In the genomic region with DNA sequence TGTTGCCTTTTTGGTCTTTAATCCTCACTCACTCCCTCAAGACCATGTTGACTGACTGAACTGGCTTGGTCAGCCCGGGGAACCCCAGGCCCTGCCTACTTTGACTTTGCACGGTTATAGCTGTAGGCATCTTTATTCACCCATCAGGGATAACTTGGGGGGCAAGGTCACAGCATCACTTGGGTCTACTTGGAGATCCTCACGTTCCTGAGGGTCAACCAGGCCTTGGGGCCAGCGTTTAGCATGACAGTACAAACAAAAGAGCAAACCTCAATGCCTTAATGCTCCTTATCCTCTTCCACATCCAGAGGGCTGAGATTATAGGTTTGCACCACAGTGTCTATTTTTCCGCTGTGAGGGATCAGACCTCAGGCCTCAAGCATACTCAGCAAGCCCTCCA, we compare ENCODE assay signal across 13 mouse cellular contexts. TPM values are rescaled to one million over a fixed set of nuclear protein-coding genes. Genes with fewer than 3 reads are reported as not detected.
A peak's percentile ranks its signal among the peaks of the same experiment; 100 is the strongest.
DNase-seq lines count a peak whose midpoint lies in the region; ATAC-seq and TF ChIP-seq lines count a peak whose summit lies in the region.
"Had no signal": no experiment of that assay in that cellular context is flagged by ENCODE, and none has a peak within 500 bp of the region (broad histone marks: within the 10 kb centered on the region; RNA-seq: fewer than 3 reads in every experiment).

No protein-coding gene starts in this region.

- H3K27me3 ChIP-seq in kidney, embryonic 16.5 days (ENCODE audit: insufficient read depth, low read length): no peaks in the 10 kb centered on the region
- no peaks in the 10 kb centered on the region for H3K27me3 ChIP-seq in kidney, embryonic 14.5 days (ENCODE audit: control insufficient read depth, insufficient read depth, low read length)
- H3K27me3 ChIP-seq in embryonic facial prominence, embryonic 13.5 days: no peaks in the 10 kb centered on the region
- no peaks in the 10 kb centered on the region for H3K27me3 ChIP-seq in neural tube, embryonic 14.5 days (ENCODE audit: control insufficient read depth, insufficient read depth, low read length)

- no peak for DNase-seq in gastrocnemius, adult 2 months
- DNase-seq in gastrocnemius, postnatal 14 days: no peak
- DNase-seq in cerebellum, adult 9-10 months: no peak
- DNase-seq: left cerebral cortex, postnatal 4 days; retina, postnatal 1 day; thymus, postnatal 4 days had no signal

- no peak for TF ChIP-seq CTCF in gastrocnemius, adult 2 months (IDR thresholded peaks at IDR 0.05)

- H3K4me2 ChIP-seq in kidney, embryonic 16.5 days (replicated peaks; ENCODE audit: low read depth, low read length): no peak overlapping the region
- H3K4me2 ChIP-seq in kidney, embryonic 14.5 days (replicated peaks; ENCODE audit: low read depth, low read length): no peak overlapping the region
- no peak overlapping the region for H3K4me2 ChIP-seq in embryonic facial prominence, embryonic 13.5 days
- H3K4me2 ChIP-seq in neural tube, embryonic 14.5 days (ENCODE audit: low read depth, low read length): no peak overlapping the region

- H3K27ac ChIP-seq in gastrocnemius, adult 2 months: peak overlapping the region; percentile 84
- peak overlapping the region; percentile 75 for H3K27ac ChIP-seq in kidney, embryonic 16.5 days (ENCODE audit: low read length)
- H3K27ac ChIP-seq in kidney, embryonic 14.5 days (ENCODE audit: low read depth, low read length): no peak overlapping the region
- H3K27ac ChIP-seq in embryonic facial prominence, embryonic 13.5 days: peak overlapping the region; percentile 91
- H3K27ac ChIP-seq in neural tube, embryonic 14.5 days (ENCODE audit: low read depth, low read length): 0 out of 2 replicates have a peak overlapping the region, but pooled peaks have one; percentile 4

- no peak for ATAC-seq in kidney, embryonic 16.5 days (ENCODE audit: low FRiP score, low TSS enrichment)
- ATAC-seq in kidney, embryonic 14.5 days (ENCODE audit: low FRiP score, low TSS enrichment): no peak
- no peak for ATAC-seq in embryonic facial prominence, embryonic 13.5 days (ENCODE audit: insufficient number of reproducible peaks, insufficient read depth, low FRiP score, low TSS enrichment, low read depth)
- ATAC-seq in neural tube, embryonic 14.5 days (ENCODE audit: low read depth): no peak
- ATAC-seq in monocyte, adult 5-6 weeks (replicated peaks; ENCODE audit: insufficient number of reproducible peaks, low FRiP score, low TSS enrichment, poor library complexity, severe bottlenecking): no peak
- ATAC-seq: activated CD4-positive, CD25-positive, alpha-beta regulatory T cell, adult 4 months had no signal

- no peak overlapping the region for H3K4me3 ChIP-seq in gastrocnemius, adult 2 months
- no peak overlapping the region for H3K4me3 ChIP-seq in kidney, embryonic 16.5 days (ENCODE audit: low read length)
- H3K4me3 ChIP-seq in kidney, embryonic 14.5 days (ENCODE audit: low read length): no peak overlapping the region
- no peak overlapping the region for H3K4me3 ChIP-seq in embryonic facial prominence, embryonic 13.5 days
- no peak overlapping the region for H3K4me3 ChIP-seq in neural tube, embryonic 14.5 days (ENCODE audit: low read depth, low read length)

- intact Hi-C loops in gastrocnemius, adult 2 months (cut with DNase I): loop anchor here (5.0 kb wide), 1 partner anchor 35 kb away; no protein-coding TSS in a partner anchor
- intact Hi-C loops in gastrocnemius, postnatal 14 days (cut with DNase I; ENCODE audit: low total_unique reads): no loop called here

- H3K4me1 ChIP-seq in kidney, embryonic 16.5 days (ENCODE audit: insufficient read depth, low read length): peaks cover 26% of the 10 kb centered on the region
- peaks cover 13% of the 10 kb centered on the region for H3K4me1 ChIP-seq in kidney, embryonic 14.5 days (ENCODE audit: control insufficient read depth, insufficient read depth, low read length)
- peaks cover 50% of the 10 kb centered on the region for H3K4me1 ChIP-seq in embryonic facial prominence, embryonic 13.5 days
- H3K4me1 ChIP-seq in neural tube, embryonic 14.5 days (ENCODE audit: control insufficient read depth, insufficient read depth, low read length): no peaks in the 10 kb centered on the region

- 78% methylated on average over 5 of the region's 5 CpGs for WGBS in kidney, embryonic 16.5 days
- WGBS in kidney, embryonic 14.5 days: 82% methylated on average over 5 of the region's 5 CpGs
- WGBS in embryonic facial prominence, embryonic 13.5 days: 65% methylated on average over 5 of the region's 5 CpGs
- WGBS in neural tube, embryonic 14.5 days: 87% methylated on average over 5 of the region's 5 CpGs

- no peak overlapping the region for H3K9ac ChIP-seq in kidney, embryonic 16.5 days (replicated peaks; ENCODE audit: low read length)
- H3K9ac ChIP-seq in kidney, embryonic 14.5 days (ENCODE audit: low read depth, low read length): no peak overlapping the region
- peak overlapping the region; percentile 27; the same call in 1 of the 2 replicates for H3K9ac ChIP-seq in embryonic facial prominence, embryonic 13.5 days
- H3K9ac ChIP-seq in neural tube, embryonic 14.5 days (replicated peaks; ENCODE audit: low read depth, low read length): no peak overlapping the region

- H3K36me3 ChIP-seq in kidney, embryonic 16.5 days (ENCODE audit: insufficient read depth, low read length): no peaks in the 10 kb centered on the region
- H3K36me3 ChIP-seq in kidney, embryonic 14.5 days (ENCODE audit: control insufficient read depth, insufficient read depth, low read length): no peaks in the 10 kb centered on the region
- no peaks in the 10 kb centered on the region for H3K36me3 ChIP-seq in embryonic facial prominence, embryonic 13.5 days
- H3K36me3 ChIP-seq in neural tube, embryonic 14.5 days (ENCODE audit: control insufficient read depth, insufficient read depth, low read length): no peaks in the 10 kb centered on the region
- H3K36me3 ChIP-seq: G1E had no signal

- no peaks in the 10 kb centered on the region for H3K9me3 ChIP-seq in kidney, embryonic 16.5 days (ENCODE audit: low read length)
- no peaks in the 10 kb centered on the region for H3K9me3 ChIP-seq in kidney, embryonic 14.5 days (ENCODE audit: control insufficient read depth, low read length)
- no peaks in the 10 kb centered on the region for H3K9me3 ChIP-seq in embryonic facial prominence, embryonic 13.5 days
- H3K9me3 ChIP-seq in neural tube, embryonic 14.5 days (ENCODE audit: control insufficient read depth, low read length): no peaks in the 10 kb centered on the region
- H3K9me3 ChIP-seq: G1E had no signal

RNA-seq across cellular contexts. Expression of gene Ier3, which starts 9.2 kb away (rescaled TPM):
- total RNA-seq in gastrocnemius, adult 2 months (2021): 1 to 10 TPM; 4.4 to 8.6 TPM
- total RNA-seq in gastrocnemius, postnatal 14 days (2021): 1 to 10 TPM; 4.6 to 5.4 TPM
- polyA plus RNA-seq in kidney, embryonic 16.5 days (2015; fragmentation: Nextera tagmentation; extraction: Ambion mirVana): 33.5 and 40.4 TPM in 2 replicates
- polyA plus RNA-seq in kidney, embryonic 14.5 days (2014; fragmentation: Nextera tagmentation; extraction: Ambion mirVana): 6.8 and 7.7 TPM in 2 replicates
- polyA plus RNA-seq in embryonic facial prominence, embryonic 13.5 days (2015; fragmentation: Nextera tagmentation; extraction: Ambion mirVana): 20.1 and 27.7 TPM in 2 replicates
- 4.2 and 6.9 TPM in 2 replicates for polyA plus RNA-seq in neural tube, embryonic 14.5 days (2014; fragmentation: Nextera tagmentation; extraction: Ambion mirVana)
- total RNA-seq in monocyte, adult 5-6 weeks (2017): 17.2 to 77.7 TPM (median 52.8 TPM) in 3 replicates

RNA-seq across cellular contexts. Expression of gene Flot1, which starts 10.7 kb away (rescaled TPM):
- 10 to 100 TPM; 45.4 to 50.9 TPM for total RNA-seq in gastrocnemius, adult 2 months (2021)
- 10 to 100 TPM; 39.2 to 40.3 TPM for total RNA-seq in gastrocnemius, postnatal 14 days (2021)
- polyA plus RNA-seq in kidney, embryonic 16.5 days (2015; fragmentation: Nextera tagmentation; extraction: Ambion mirVana): 52.7 and 56.9 TPM in 2 replicates
- polyA plus RNA-seq in kidney, embryonic 14.5 days (2014; fragmentation: Nextera tagmentation; extraction: Ambion mirVana): 35.9 and 36.1 TPM in 2 replicates
- polyA plus RNA-seq in embryonic facial prominence, embryonic 13.5 days (2015; fragmentation: Nextera tagmentation; extraction: Ambion mirVana): 61.0 and 67.2 TPM in 2 replicates
- 100 and 121 TPM in 2 replicates for polyA plus RNA-seq in neural tube, embryonic 14.5 days (2014; fragmentation: Nextera tagmentation; extraction: Ambion mirVana)
- total RNA-seq in monocyte, adult 5-6 weeks (2017): 70.0 to 84.2 TPM (median 77.9 TPM) in 3 replicates

RNA-seq across cellular contexts. Expression of gene Tubb5, which starts 25.8 kb away (rescaled TPM):
- 10 to 100 TPM; 29.7 to 40.0 TPM for total RNA-seq in gastrocnemius, adult 2 months (2021)
- 100 to 1,000 TPM in 1 of 2 experiments, 10 to 100 TPM in 1; 95.6 to 123 TPM for total RNA-seq in gastrocnemius, postnatal 14 days (2021)
- polyA plus RNA-seq in kidney, embryonic 16.5 days (2015; fragmentation: Nextera tagmentation; extraction: Ambion mirVana): 905 and 985 TPM in 2 replicates
- 1,061 and 1,103 TPM in 2 replicates for polyA plus RNA-seq in kidney, embryonic 14.5 days (2014; fragmentation: Nextera tagmentation; extraction: Ambion mirVana)
- polyA plus RNA-seq in embryonic facial prominence, embryonic 13.5 days (2015; fragmentation: Nextera tagmentation; extraction: Ambion mirVana): 1,166 and 1,221 TPM in 2 replicates
- polyA plus RNA-seq in neural tube, embryonic 14.5 days (2014; fragmentation: Nextera tagmentation; extraction: Ambion mirVana): 1,611 and 1,626 TPM in 2 replicates
- 138 to 179 TPM (median 139 TPM) in 3 replicates for total RNA-seq in monocyte, adult 5-6 weeks (2017)

RNA-seq across cellular contexts. Expression of gene Mdc1, which starts 29.0 kb away (rescaled TPM):
- 1 to 10 TPM; 3.6 to 4.4 TPM for total RNA-seq in gastrocnemius, adult 2 months (2021)
- total RNA-seq in gastrocnemius, postnatal 14 days (2021): 1 to 10 TPM; 5.4 to 6.9 TPM
- 16.3 and 16.7 TPM in 2 replicates for polyA plus RNA-seq in kidney, embryonic 16.5 days (2015; fragmentation: Nextera tagmentation; extraction: Ambion mirVana)
- polyA plus RNA-seq in kidney, embryonic 14.5 days (2014; fragmentation: Nextera tagmentation; extraction: Ambion mirVana): 13.1 and 16.5 TPM in 2 replicates
- polyA plus RNA-seq in embryonic facial prominence, embryonic 13.5 days (2015; fragmentation: Nextera tagmentation; extraction: Ambion mirVana): 15.7 and 21.0 TPM in 2 replicates
- polyA plus RNA-seq in neural tube, embryonic 14.5 days (2014; fragmentation: Nextera tagmentation; extraction: Ambion mirVana): 6.0 and 8.5 TPM in 2 replicates
- 10.9 to 26.0 TPM (median 11.1 TPM) in 3 replicates for total RNA-seq in monocyte, adult 5-6 weeks (2017)

RNA-seq across cellular contexts. Expression of gene Nrm, which starts 48.8 kb away (rescaled TPM):
- total RNA-seq in gastrocnemius, adult 2 months (2021): under 1 TPM; 0.82 to 0.86 TPM
- 1 to 10 TPM; 4.8 TPM for total RNA-seq in gastrocnemius, postnatal 14 days (2021)
- polyA plus RNA-seq in kidney, embryonic 16.5 days (2015; fragmentation: Nextera tagmentation; extraction: Ambion mirVana): 63.3 and 67.0 TPM in 2 replicates
- polyA plus RNA-seq in kidney, embryonic 14.5 days (2014; fragmentation: Nextera tagmentation; extraction: Ambion mirVana): 53.2 and 65.2 TPM in 2 replicates
- polyA plus RNA-seq in embryonic facial prominence, embryonic 13.5 days (2015; fragmentation: Nextera tagmentation; extraction: Ambion mirVana): 49.0 and 53.5 TPM in 2 replicates
- polyA plus RNA-seq in neural tube, embryonic 14.5 days (2014; fragmentation: Nextera tagmentation; extraction: Ambion mirVana): 15.7 and 16.9 TPM in 2 replicates
- 18.1 to 25.9 TPM (median 25.6 TPM) in 3 replicates for total RNA-seq in monocyte, adult 5-6 weeks (2017)
